Mouse (Mus musculus) C2C12 (cell line): ENCODE measurements at regions not wholly inside any gene's neighbourhood (a gene's known extent, or its start where the extent isn't known, plus 50 kb on each side); places are given as distances from the start of the nearest gene placed in this dataset.

Experiments
- CTCF ChIP-seq: IDR thresholded peaks from one replicate; pipeline ENCODE4 v1.5.1; 2011; ENCODE audit not compliant: control insufficient read depth, insufficient read depth, insufficient read length
- MAX ChIP-seq: IDR thresholded peaks from one replicate; pipeline ENCODE4 v1.6.1; 2011; ENCODE audit warnings: mild to moderate bottlenecking, control low read depth
- USF1 ChIP-seq: IDR thresholded peaks from one replicate; pipeline ENCODE4 v1.6.1; 2011; ENCODE audit warnings: low read depth, mild to moderate bottlenecking, control low read depth, moderate library complexity

GRCm38 (mm10) chr10:61028598-61028997, 60.5 kb upstream of the Pcbd1 start:
- no peak for TF ChIP-seq MAX
- no peak for TF ChIP-seq CTCF
- no peak for TF ChIP-seq USF1
